Mouse (Mus musculus) heart, embryonic 14.5 days (tissue): ENCODE measurements around the gene Slc45a1. TPM values are rescaled to one million over a fixed set of nuclear protein-coding genes. Genes with fewer than 3 reads are reported as not detected.
A peak's percentile ranks its signal among the peaks of the same experiment; 100 is the strongest.

Experiments used
- ATAC-seq: fragments of 200-750 bp; cut with Nextera tagmentation; 2 replicates; pipeline ENCODE4 v1.8.0; 2017; ENCODE audit warnings: low read depth, moderate TSS enrichment; ENCODE audit not compliant: insufficient number of reproducible peaks, insufficient read depth, low FRiP score
- H3K27ac ChIP-seq, 2 experiments: fragments of 200-500 bp in 1 of 2; fragments of 300-500 bp in 1 of 2; sonication (generic) in 1 of 2; replicated peaks in 1 of 2; 2 replicates each; pipeline ENCODE4 v1.5.1; 2012 to 2014; ENCODE audit warnings: low read depth in 2 of 2, low read length in 2 of 2, control low read depth in 1 of 2, mild to moderate bottlenecking in 1 of 2, mixed read lengths in 1 of 2; ENCODE audit not compliant: control insufficient read depth in 1 of 2, insufficient read depth in 1 of 2
- H3K27me3 ChIP-seq: fragments of 300-500 bp; sonication (generic); 2 replicates; pipeline ENCODE4 v1.6.1; 2014; ENCODE audit warnings: mild to moderate bottlenecking, low read length, control low read depth; ENCODE audit not compliant: control insufficient read depth, insufficient read depth
- H3K36me3 ChIP-seq: fragments of 300-500 bp; sonication (generic); 2 replicates; pipeline ENCODE4 v1.6.1; 2014; ENCODE audit warnings: mild to moderate bottlenecking, control low read depth, low read length, mixed read lengths; ENCODE audit not compliant: control insufficient read depth, insufficient read depth
- H3K4me1 ChIP-seq, 2 experiments: fragments of 200-500 bp in 1 of 2; fragments of 300-500 bp in 1 of 2; sonication (generic) in 1 of 2; 2 replicates each; pipeline ENCODE4 v1.6.1; 2012 to 2014; ENCODE audit warnings: low read length in 2 of 2, control low read depth in 1 of 2, mixed read lengths in 1 of 2; ENCODE audit not compliant: control insufficient read depth in 2 of 2, insufficient read depth in 2 of 2
- H3K4me2 ChIP-seq: fragments of 300-500 bp; sonication (generic); 2 replicates; pipeline ENCODE4 v1.6.1; 2014; ENCODE audit warnings: mild to moderate bottlenecking, low read length
- H3K4me3 ChIP-seq, 2 experiments: fragments of 200-500 bp in 1 of 2; fragments of 300-500 bp in 1 of 2; sonication (generic) in 1 of 2; 2 replicates each; pipeline ENCODE4 v1.5.1; 2012 to 2014; ENCODE audit warnings: low read length in 2 of 2, mild to moderate bottlenecking in 2 of 2, control low read depth in 1 of 2, low read depth in 1 of 2, moderate library complexity in 1 of 2; ENCODE audit not compliant: control insufficient read depth in 1 of 2, insufficient read depth in 1 of 2
- H3K9ac ChIP-seq: fragments of 300-500 bp; sonication (generic); 2 replicates; pipeline ENCODE4 v1.6.1; 2014; ENCODE audit warnings: mild to moderate bottlenecking, low read length
- H3K9me3 ChIP-seq: fragments of 300-500 bp; sonication (generic); 2 replicates; pipeline ENCODE4 v1.6.1; 2016; ENCODE audit warnings: low read length, control low read depth; ENCODE audit not compliant: control insufficient read depth
- WGBS: fragments of 180-500 bp; shearing (Covaris S2); extraction: QIAGEN DNeasy Blood & Tissue Kit; methylation state at CpG from one replicate; pipeline ENCODE4 v1.1.7; 2014; 5-methylcytosine and 5-hydroxymethylcytosine counted together
- polyA plus RNA-seq: library from polyadenylated mRNA; unstranded; fragments of >200 nt; fragmentation: Nextera tagmentation; extraction: Ambion mirVana; gene quantifications from 2 replicates; pipeline ENCODE4 v1.2.1, GENCODE M21; 2014

Gene Slc45a1
- polyA plus RNA-seq, 1 experiment from 2014 or later = 0.05 TPM

GRCm38 (mm10) chr4:150585800-150586199 is 66.2 kb downstream of the Slc45a1 start:
- Histone ChIP-seq H3K27ac (no peak overlapping the region), H3K9me3 (no peaks in the 10 kb centered on the region), H3K9ac (no peak overlapping the region), H3K36me3 (no peaks in the 10 kb centered on the region), H3K4me1 (peaks cover 17 to 54% of the 10 kb centered on the region in 2 experiments), H3K4me2 (no peak overlapping the region), H3K27me3 (no peaks in the 10 kb centered on the region), H3K4me3 (no peak overlapping the region)
- WGBS = 75% methylated on average over 2 of the region's 2 CpGs
- ATAC-seq = no peak

GRCm38 (mm10) chr4:150583777-150584135 is 68.2 kb downstream of the Slc45a1 start:
- Histone ChIP-seq H3K4me2 (peak overlapping the region; percentile 36), H3K4me3 (no peak overlapping the region), H3K27ac (peak overlapping the region; percentile 41 to 65), H3K27me3 (no peaks in the 10 kb centered on the region), H3K4me1 (peaks cover 17 to 49% of the 10 kb centered on the region in 2 experiments), H3K9me3 (no peaks in the 10 kb centered on the region), H3K36me3 (no peaks in the 10 kb centered on the region), H3K9ac (peak overlapping the region; percentile 45)
- ATAC-seq = no peak
- 56% methylated on average over 3 of the region's 3 CpGs for WGBS

GRCm38 (mm10) chr4:150582966-150583776 is 68.8 kb downstream of the Slc45a1 start:
- Histone ChIP-seq H3K4me2 (peak overlapping the region; percentile 36), H3K4me1 (peaks cover 17 to 49% of the 10 kb centered on the region in 2 experiments), H3K9ac (peak overlapping the region; percentile 45), H3K27me3 (no peaks in the 10 kb centered on the region), H3K4me3 (no peak overlapping the region), H3K36me3 (no peaks in the 10 kb centered on the region), H3K9me3 (no peaks in the 10 kb centered on the region), H3K27ac (peak overlapping the region; percentile 41 to 65)
- WGBS = 18% methylated on average over 13 of the region's 13 CpGs
- peak; percentile 47; the same call in 1 of the 2 replicates for ATAC-seq

- Histone ChIP-seq H3K9me3 (no peaks in the 10 kb centered on the region), H3K4me2 (no peak overlapping the region), H3K9ac (0 out of 2 replicates have a peak overlapping the region, but pooled peaks have one; percentile 21), H3K4me3 (no peak overlapping the region), H3K4me1 (peaks cover 17 to 47% of the 10 kb centered on the region in 2 experiments), H3K36me3 (no peaks in the 10 kb centered on the region), H3K27ac (peak overlapping the region; percentile 4 to 76), H3K27me3 (no peaks in the 10 kb centered on the region)
- 51% methylated on average over 10 of the region's 10 CpGs for WGBS
- no peak for ATAC-seq
Measured at GRCm38 (mm10) chr4:150581931-150582723, 69.8 kb downstream of the Slc45a1 start.

Other genes with a start within 250 kb of the Slc45a1 start
- gene Errfi1, start 201.7 kb upstream of the Slc45a1 start, polyA plus RNA-seq = 9.4 and 10.7 TPM in 2 replicates